Mouse (Mus musculus) adrenal gland, postnatal 14 days (tissue): Measurements from ENCODE around the gene Smpd1. TPM values are rescaled to one million over a fixed set of nuclear protein-coding genes. Genes with fewer than 3 reads are reported as not detected.

Experiments
- DNase-seq: peaks from one replicate; pipeline ENCODE4 v3.0.0; 2021; ENCODE audit warnings: mixed read lengths
- total RNA-seq: library from RNA; stranded (reverse); gene quantifications from 2 replicates; pipeline ENCODE4 v1.2.3, GENCODE M21; 2021

Gene Smpd1
- total RNA-seq, 1 experiment from 2014 or later = 61.5 TPM

GRCm38 (mm10) chr7:105562317-105562716 is 8.2 kb downstream of the Smpd1 start:
- no peak for DNase-seq

GRCm38 (mm10) chr7:105563367-105563766 is 9.2 kb downstream of the Smpd1 start:
- no peak for DNase-seq

GRCm38 (mm10) chr7:105565071-105565836 is 11.1 kb downstream of the Smpd1 start:
- DNase-seq = no peak

GRCm38 (mm10) chr7:105568583-105568982 is 14.4 kb downstream of the Smpd1 start:
- DNase-seq = no peak

- peak; percentile 43 for DNase-seq
Measured at GRCm38 (mm10) chr7:105568988-105569471, 14.9 kb downstream of the Smpd1 start.

- no peak for DNase-seq
Measured at GRCm38 (mm10) chr7:105569512-105570496, 15.6 kb downstream of the Smpd1 start.

- DNase-seq = no peak
Measured at GRCm38 (mm10) chr7:105570756-105571155, 16.6 kb downstream of the Smpd1 start.

- no peak for DNase-seq
Measured at GRCm38 (mm10) chr7:105572949-105573348, 18.8 kb downstream of the Smpd1 start.

GRCm38 (mm10) chr7:105574537-105574936 is 20.4 kb downstream of the Smpd1 start:
- no peak for DNase-seq

GRCm38 (mm10) chr7:105576166-105576748 is 22.1 kb downstream of the Smpd1 start:
- DNase-seq = no peak

- DNase-seq = no peak
Measured at GRCm38 (mm10) chr7:105577377-105577871, 23.3 kb downstream of the Smpd1 start.

GRCm38 (mm10) chr7:105578481-105578880 is 24.3 kb downstream of the Smpd1 start:
- no peak for DNase-seq

GRCm38 (mm10) chr7:105580627-105581089 is 26.5 kb downstream of the Smpd1 start:
- peak; percentile 32 for DNase-seq

- peak; percentile 81 for DNase-seq
Measured at GRCm38 (mm10) chr7:105581094-105581703, 27.0 kb downstream of the Smpd1 start, which contains the start of gene Apbb1. Gene Apbb1, minus strand, starts transcription at chr7:105581653.

- DNase-seq = no peak
Measured at GRCm38 (mm10) chr7:105581959-105582358, 27.8 kb downstream of the Smpd1 start.

- no peak for DNase-seq
Measured at GRCm38 (mm10) chr7:105588325-105588912, 34.3 kb downstream of the Smpd1 start.

GRCm38 (mm10) chr7:105590097-105590496 is 35.9 kb downstream of the Smpd1 start:
- DNase-seq = no peak

GRCm38 (mm10) chr7:105602860-105603623 is 48.9 kb downstream of the Smpd1 start:
- DNase-seq = peak; percentile 86
